Mouse (Mus musculus) bone marrow macrophage, adult 2 months (primary cell): ENCODE results near the gene Olfr56. TPM values are rescaled to one million over a fixed set of nuclear protein-coding genes. Genes with fewer than 3 reads are reported as not detected.
"Not testable (repeated sequence)": the region's sequence is repeated elsewhere in the genome, so short reads cannot be mapped to it uniquely, and the experiment has no call there.

ENCODE experiments used
- H3K27ac ChIP-seq: 2 replicates; pipeline ENCODE4 v1.5.1; 2012; ENCODE audit warnings: low read depth, low read length; ENCODE audit not compliant: insufficient read depth
- H3K4me1 ChIP-seq: 2 replicates; pipeline ENCODE4 v1.6.1; 2012; ENCODE audit warnings: low read length; ENCODE audit not compliant: control insufficient read depth, insufficient read depth
- H3K4me3 ChIP-seq: 2 replicates; pipeline ENCODE4 v1.5.1; 2012; ENCODE audit warnings: mild to moderate bottlenecking, low read length, moderate library complexity; ENCODE audit not compliant: insufficient read depth
- CTCF ChIP-seq: IDR thresholded peaks from 2 replicates; pipeline ENCODE4 v1.5.1; 2012; ENCODE audit warnings: low read depth, mild to moderate bottlenecking, low read length, moderate library complexity
- POLR2A ChIP-seq: IDR thresholded peaks from 2 replicates; pipeline ENCODE4 v1.6.1; 2012; ENCODE audit warnings: mild to moderate bottlenecking, low read depth, low read length, borderline replicate concordance
- polyA plus RNA-seq: library from polyadenylated mRNA; stranded (reverse); fragments of >200 nt; gene quantifications from 2 replicates; pipeline ENCODE4 v1.2.4, GENCODE M21; 2012; ENCODE audit not compliant: missing spikeins, insufficient read depth, insufficient read length

Olfr56 gene
- polyA plus RNA-seq, 1 experiment: 1.3 TPM

GRCm38 (mm10) chr11:49000411-49000810, 21.7 kb downstream of the Olfr56 start:
- not testable (repeated sequence) for H3K4me1 ChIP-seq, H3K4me3 ChIP-seq, H3K27ac ChIP-seq

- not testable (repeated sequence) for H3K27ac ChIP-seq, H3K4me3 ChIP-seq, H3K4me1 ChIP-seq
Observed at GRCm38 (mm10) chr11:49006317-49006716, 27.6 kb downstream of the Olfr56 start.

- H3K27ac ChIP-seq, H3K4me1 ChIP-seq, H3K4me3 ChIP-seq: not testable (repeated sequence)
Observed at GRCm38 (mm10) chr11:49006785-49007184, 28.1 kb downstream of the Olfr56 start.

GRCm38 (mm10) chr11:49012074-49012473, 33.4 kb downstream of the Olfr56 start:
- H3K4me3 ChIP-seq, H3K4me1 ChIP-seq, H3K27ac ChIP-seq: not testable (repeated sequence)

GRCm38 (mm10) chr11:49050064-49050463, 71.4 kb downstream of the Olfr56 start:
- H3K4me3 ChIP-seq, H3K4me1 ChIP-seq, H3K27ac ChIP-seq: not testable (repeated sequence)

GRCm38 (mm10) chr11:49051093-49051891, 72.6 kb downstream of the Olfr56 start, which contains the start of gene 9930111J21Rik2:
TSS of gene 9930111J21Rik2 (minus strand) at chr11:49051242.
- H3K4me3 ChIP-seq: peak within 1 kb of the TSS; percentile 12; the same call in 1 of the 2 replicates
- not testable (repeated sequence) for H3K4me1 ChIP-seq
- H3K27ac ChIP-seq: peak within 1 kb of the TSS; percentile 59

GRCm38 (mm10) chr11:49051894-49052293, 73.2 kb downstream of the Olfr56 start:
- not testable (repeated sequence) for H3K4me1 ChIP-seq, H3K27ac ChIP-seq, H3K4me3 ChIP-seq

GRCm38 (mm10) chr11:49060061-49060460, 81.4 kb downstream of the Olfr56 start:
- not testable (repeated sequence) for H3K4me1 ChIP-seq, H3K4me3 ChIP-seq
- H3K27ac ChIP-seq: peak overlapping the region; percentile 47; the same call in 1 of the 2 replicates

- not testable (repeated sequence) for H3K4me1 ChIP-seq, H3K4me3 ChIP-seq, H3K27ac ChIP-seq
Observed at GRCm38 (mm10) chr11:49061865-49062264, 83.2 kb downstream of the Olfr56 start.

- not testable (repeated sequence) for H3K27ac ChIP-seq, H3K4me3 ChIP-seq, H3K4me1 ChIP-seq
Observed at GRCm38 (mm10) chr11:49063713-49064469, 85.2 kb downstream of the Olfr56 start, which contains the start of gene Tgtp2. TSS of gene Tgtp2 (minus strand) at chr11:49064206.

GRCm38 (mm10) chr11:49068358-49068757, 89.7 kb downstream of the Olfr56 start:
- H3K4me3 ChIP-seq: no peak overlapping the region
- no peak for TF ChIP-seq CTCF
- TF ChIP-seq POLR2A: no peak
- peaks cover 11% of the 10 kb centered on the region for H3K4me1 ChIP-seq
- H3K27ac ChIP-seq: no peak overlapping the region

GRCm38 (mm10) chr11:49076001-49076757, 97.5 kb downstream of the Olfr56 start, which contains the start of gene Ifi47:
TSS of gene Ifi47 (plus strand) at chr11:49076587.
- peak within 1 kb of the TSS; percentile 97 for H3K27ac ChIP-seq
- peak within 1 kb of the TSS; percentile 35 for H3K4me3 ChIP-seq
- peaks cover 21% of the 10 kb centered on the region for H3K4me1 ChIP-seq
